In genomic region chr1:179592972-179593371, GRCm38 (mm10) we compare ENCODE assay signal across 10 mouse cellular contexts. TPM values are rescaled to one million over a fixed set of nuclear protein-coding genes. Genes with fewer than 3 reads are reported as not detected.
DNase-seq lines count a peak whose midpoint lies in the region; TF ChIP-seq lines count a peak whose summit lies in the region.
"Had no signal": no experiment of that assay in that cellular context is flagged by ENCODE, and none has a peak within 500 bp of the region (broad histone marks: within the 10 kb centered on the region; RNA-seq: fewer than 3 reads in every experiment).

No protein-coding gene starts in this region.

- DNase-seq in adrenal gland, postnatal 10 days, result peak; percentile 33
- DNase-seq in adrenal gland, postnatal 25 days, result no peak
- DNase-seq in layer of hippocampus, adult 2 months (ENCODE audit: low spot score in 2 of 2), result no peak
- DNase-seq in layer of hippocampus, adult 9-10 months (ENCODE audit: low spot score), result no peak
- peak; percentile 13 for DNase-seq in CH12.LX (ENCODE audit: extremely low read depth)
- peak; percentile 56 to 57 for DNase-seq in kidney, postnatal 25 days
- DNase-seq in urinary bladder, postnatal 14 days (ENCODE audit: low spot score), result no peak
- DNase-seq in gastrocnemius, postnatal 36 days, result no peak
- DNase-seq: liver, embryonic 13.5 days had no signal

- H3K4me3 ChIP-seq in layer of hippocampus, adult 2 months, result no peak overlapping the region
- no peak overlapping the region for H3K4me3 ChIP-seq in CH12.LX (replicated peaks in 1 of 3; ENCODE audit: low read depth in 2 of 3, low read length in 2 of 3, poor library complexity in 1 of 3)
- H3K4me3 ChIP-seq: embryonic facial prominence, embryonic 15.5 days; liver, embryonic 13.5 days had no signal

- H3K9me3 ChIP-seq in CH12.LX (replicated peaks; ENCODE audit: low read length), result no peaks in the 10 kb centered on the region
- H3K9me3 ChIP-seq: embryonic facial prominence, embryonic 15.5 days; liver, embryonic 13.5 days had no signal

- no peaks in the 10 kb centered on the region for H3K27me3 ChIP-seq in CH12.LX (replicated peaks)
- H3K27me3 ChIP-seq: embryonic facial prominence, embryonic 15.5 days; liver, embryonic 13.5 days had no signal

- peaks cover 4 to 35% of the 10 kb centered on the region in 2 experiments; a peak in 2 of 4 replicates for H3K4me1 ChIP-seq in CH12.LX (ENCODE audit: control insufficient read depth in 1 of 2, insufficient read depth in 2 of 2)
- H3K4me1 ChIP-seq: embryonic facial prominence, embryonic 15.5 days had no signal

- TF ChIP-seq EP300 in CH12.LX (IDR thresholded peaks at IDR 0.05; ENCODE audit: low read length), result no peak

- no peak for TF ChIP-seq POLR2A in CH12.LX (IDR thresholded peaks at IDR 0.05; ENCODE audit: low read depth, low read length)

- no peak overlapping the region for H3K4me2 ChIP-seq in CH12.LX (ENCODE audit: insufficient read depth, low read depth, poor library complexity, severe bottlenecking)
- H3K4me2 ChIP-seq: embryonic facial prominence, embryonic 15.5 days; liver, embryonic 13.5 days had no signal

- TF ChIP-seq RAD21 in CH12.LX (IDR thresholded peaks at IDR 0.05; ENCODE audit: low read depth, low read length), result no peak

- TF ChIP-seq CTCF in layer of hippocampus, adult 2 months (conservative IDR thresholded peaks at IDR 0.05), result peak; percentile 69
- peak; percentile 31 to 52 for TF ChIP-seq CTCF in CH12.LX (conservative IDR thresholded peaks at IDR 0.05 in 1 of 2, IDR thresholded peaks at IDR 0.05 in 1 of 2; ENCODE audit: low read depth in 2 of 2, low read length in 2 of 2)

- intact Hi-C loops in gastrocnemius, postnatal 36 days (cut with DNase I), result loop anchor here (5.0 kb wide), 1 partner anchor 46 kb away; the partner anchor contains the start of genes Cnst and Tfb2m

- no peaks in the 10 kb centered on the region; the same call in 1 of the 2 replicates for H3K79me2 ChIP-seq in CH12.LX (replicated peaks; ENCODE audit: control insufficient read depth, extremely low read depth, insufficient read depth, poor library complexity, severe bottlenecking)

- dilution Hi-C loops in CH12.LX (cut with MboI; ENCODE audit: extremely low pct_ligation_motif_present, extremely low pct_unique_long_range_greater_than_20kb, low sequenced_read_pairs), result no loop called here

- no peak overlapping the region for H3K9ac ChIP-seq in CH12.LX (ENCODE audit: insufficient read depth, low read depth)
- H3K9ac ChIP-seq: embryonic facial prominence, embryonic 15.5 days; liver, embryonic 13.5 days had no signal

- no peak overlapping the region for H3K27ac ChIP-seq in layer of hippocampus, adult 2 months
- no peak overlapping the region for H3K27ac ChIP-seq in CH12.LX (ENCODE audit: insufficient read depth, low read depth)
- H3K27ac ChIP-seq: embryonic facial prominence, embryonic 15.5 days; liver, embryonic 13.5 days had no signal

- H3K36me3 ChIP-seq in CH12.LX (replicated peaks in 1 of 2; ENCODE audit: control insufficient read depth in 1 of 2, insufficient read depth in 1 of 2, low read length in 1 of 2), result peaks cover 4 to 25% of the 10 kb centered on the region in 2 experiments

- in situ Hi-C loops in CH12.LX (cut with MboI; ENCODE audit: low pct_ligation_motif_present, low pct_unique_long_range_greater_than_20kb, low sequenced_read_pairs), result no loop called here

TF ChIP-seq in CH12.LX, 34 proteins besides CTCF, POLR2A, EP300 and RAD21:
- TF ChIP-seq SIN3A (IDR thresholded peaks at IDR 0.05; ENCODE audit: low read length), result no peak
- peak; percentile 87 for TF ChIP-seq ZKSCAN1 (IDR thresholded peaks at IDR 0.05; ENCODE audit: borderline replicate concordance, low read depth, low read length)

RNA-seq across cellular contexts. Expression of gene Cnst, which starts 46.8 kb away (rescaled TPM):
- total RNA-seq in adrenal gland, postnatal 10 days (2021), result 10 to 100 TPM; 36.5 to 42.1 TPM
- 43.4 and 60.7 TPM in 2 replicates for total RNA-seq in adrenal gland, postnatal 25 days (2021)
- 10 to 100 TPM; 31.9 to 34.4 TPM for total RNA-seq in layer of hippocampus, adult 2 months (2021)
- 9.2 and 10.2 TPM in 2 replicates for total RNA-seq in CH12.LX (2012; rRNA removed)
- total RNA-seq in CH12.LX (2014; rRNA removed), result 8.5 and 9.3 TPM in 2 replicates
- 7.8 and 7.9 TPM in 2 replicates for polyA plus RNA-seq in CH12.LX (2012; ENCODE audit: insufficient read length, low read depth)
- 10 to 100 TPM; 25.2 to 26.6 TPM for total RNA-seq in gastrocnemius, postnatal 36 days (2021)

RNA-seq across cellular contexts. Expression of gene Tfb2m, which starts 46.9 kb away (rescaled TPM):
- 10 to 100 TPM; 47.4 to 48.0 TPM for total RNA-seq in adrenal gland, postnatal 10 days (2021)
- 45.1 and 48.6 TPM in 2 replicates for total RNA-seq in adrenal gland, postnatal 25 days (2021)
- total RNA-seq in layer of hippocampus, adult 2 months (2021), result 10 to 100 TPM; 21.0 to 24.8 TPM
- 13.1 and 16.2 TPM in 2 replicates for total RNA-seq in CH12.LX (2012; rRNA removed)
- total RNA-seq in CH12.LX (2014; rRNA removed), result 47.7 and 53.1 TPM in 2 replicates
- 38.5 and 48.3 TPM in 2 replicates for polyA plus RNA-seq in CH12.LX (2012; ENCODE audit: insufficient read length, low read depth)
- 10 to 100 TPM; 30.9 to 37.4 TPM for total RNA-seq in gastrocnemius, postnatal 36 days (2021)

Comparison
In these comparisons a context has a peak if more than half of its experiments do, and no peak if none do; other contexts are left out.
1. DNase-seq: peak in adrenal gland, postnatal 10 days (single experiment), CH12.LX (single experiment) and kidney, postnatal 25 days (2 of 2); none in adrenal gland, postnatal 25 days (single experiment), layer of hippocampus, adult 2 months (0 of 2), layer of hippocampus, adult 9-10 months (single experiment), urinary bladder, postnatal 14 days (single experiment) and gastrocnemius, postnatal 36 days (0 of 2).